Mouse (Mus musculus) small intestine, adult 2 months (tissue): ENCODE measurements around the gene Nt5c2.

ENCODE experiments used
- CTCF ChIP-seq: fragments of 200-500 bp; IDR thresholded peaks from 2 replicates; pipeline ENCODE4 v1.5.1; 2012; ENCODE audit warnings: low read depth, mild to moderate bottlenecking, control low read depth, inconsistent platforms, low read length, moderate library complexity, mixed read lengths; ENCODE audit not compliant: insufficient replicate concordance, insufficient read length; ENCODE audit errors: extremely low read depth
- POLR2A ChIP-seq: fragments of 200-500 bp; IDR thresholded peaks from 2 replicates; pipeline ENCODE4 v1.6.1; 2012; ENCODE audit warnings: low read depth, mild to moderate bottlenecking, control low read depth, inconsistent platforms, low read length, moderate library complexity

DNA sequence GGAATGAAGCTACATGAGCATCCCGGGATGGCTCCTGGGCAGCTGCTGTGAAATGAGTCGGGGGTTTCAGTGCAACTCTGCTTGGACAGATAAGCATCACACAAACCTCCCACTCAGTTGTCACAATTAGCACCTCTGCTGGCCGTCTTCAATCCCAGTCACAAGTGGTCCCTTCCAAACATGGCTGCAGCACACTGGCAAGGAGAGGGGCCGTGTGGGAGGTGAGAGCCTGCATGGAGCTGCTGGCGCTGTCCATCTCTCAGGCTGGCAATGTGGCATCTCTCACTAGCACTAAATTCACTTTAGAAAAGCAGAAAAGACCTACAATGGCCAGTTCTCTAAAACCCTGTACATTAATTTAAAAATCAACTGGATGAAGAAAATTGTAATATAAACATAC is 116.7 kb downstream of the Nt5c2 start:
- no peak for TF ChIP-seq CTCF
- TF ChIP-seq POLR2A, result no peak
